10 mouse cellular contexts compared by ENCODE assay signal in genomic region chr6:149132311-149133077, GRCm38 (mm10). TPM values are rescaled to one million over a fixed set of nuclear protein-coding genes. Genes with fewer than 3 reads are reported as not detected.
DNase-seq lines count a peak whose midpoint lies in the region; ATAC-seq lines count a peak whose summit lies in the region.
"Had no signal": no experiment of that assay in that cellular context is flagged by ENCODE, and none has a peak within 500 bp of the region (broad histone marks: within the 10 kb centered on the region; RNA-seq: fewer than 3 reads in every experiment).

No protein-coding gene starts in this region.

- H3K27me3 ChIP-seq in forebrain, embryonic 15.5 days = no peaks in the 10 kb centered on the region
- H3K27me3 ChIP-seq: hindbrain, embryonic 15.5 days; stomach, embryonic 15.5 days had no signal

- H3K9me3 ChIP-seq in forebrain, embryonic 15.5 days = no peaks in the 10 kb centered on the region
- H3K9me3 ChIP-seq: hindbrain, embryonic 15.5 days; stomach, embryonic 15.5 days had no signal

- no peak overlapping the region for H3K9ac ChIP-seq in forebrain, embryonic 15.5 days (replicated peaks)
- H3K9ac ChIP-seq: hindbrain, embryonic 15.5 days; stomach, embryonic 15.5 days had no signal

- H3K36me3 ChIP-seq in forebrain, embryonic 15.5 days = no peaks in the 10 kb centered on the region
- H3K36me3 ChIP-seq: hindbrain, embryonic 15.5 days; stomach, embryonic 15.5 days had no signal

- DNase-seq in adrenal gland, postnatal 10 days = peak; percentile 49
- no peak for DNase-seq in adrenal gland, adult 18-20 months (ENCODE audit: low spot score in 2 of 2)
- peak; percentile 79 for DNase-seq in CD4-positive helper T cell, adult 2 months (ENCODE audit: low read depth, low spot score)
- DNase-seq in c-Kit-positive CD71-positive TER-119-negative erythroid progenitor cells, embryonic 14.5 days (ENCODE audit: low read depth) = peak; percentile 67
- peak; percentile 38 to 48 for DNase-seq in kidney, adult 8-10 months
- peak; percentile 56 for DNase-seq in lung, postnatal 25 days (ENCODE audit: low spot score)
- DNase-seq in skeletal muscle tissue, adult 2 months (ENCODE audit: low read depth, low spot score) = peak; percentile 35

- peak; percentile 57; the same call in 1 of the 2 replicates for ATAC-seq in forebrain, embryonic 15.5 days (replicated peaks)

- H3K27ac ChIP-seq in forebrain, embryonic 15.5 days (replicated peaks) = no peak overlapping the region
- H3K27ac ChIP-seq: hindbrain, embryonic 15.5 days; stomach, embryonic 15.5 days had no signal

- 26% methylated on average over 5 of the region's 5 CpGs for WGBS in forebrain, embryonic 15.5 days

- no peaks in the 10 kb centered on the region for H3K4me1 ChIP-seq in forebrain, embryonic 15.5 days
- H3K4me1 ChIP-seq: hindbrain, embryonic 15.5 days; stomach, embryonic 15.5 days had no signal

- H3K4me2 ChIP-seq in forebrain, embryonic 15.5 days (replicated peaks) = no peak overlapping the region
- H3K4me2 ChIP-seq: hindbrain, embryonic 15.5 days; stomach, embryonic 15.5 days had no signal

- no peak overlapping the region for H3K4me3 ChIP-seq in forebrain, embryonic 15.5 days
- H3K4me3 ChIP-seq: hindbrain, embryonic 15.5 days; stomach, embryonic 15.5 days had no signal

RNA-seq across cellular contexts. Expression of gene Gm10203, which starts 2.5 kb away (rescaled TPM):
- not detected for total RNA-seq in adrenal gland, postnatal 10 days (2021)
- not detected for total RNA-seq in adrenal gland, adult 18-20 months (2021)
- polyA plus RNA-seq in forebrain, embryonic 15.5 days (2015; fragmentation: Nextera tagmentation; extraction: Ambion mirVana) = not detected in 2 replicates
- polyA plus RNA-seq: hindbrain, embryonic 15.5 days; stomach, embryonic 15.5 days had no signal

RNA-seq across cellular contexts. Expression of gene Etfbkmt, which starts 7.2 kb away (rescaled TPM):
- total RNA-seq in adrenal gland, postnatal 10 days (2021) = 10 to 100 TPM; 23.6 to 43.5 TPM
- total RNA-seq in adrenal gland, adult 18-20 months (2021) = 10 to 100 TPM; 12.5 to 13.5 TPM
- polyA plus RNA-seq in forebrain, embryonic 15.5 days (2015; fragmentation: Nextera tagmentation; extraction: Ambion mirVana) = 6.8 and 7.5 TPM in 2 replicates

RNA-seq across cellular contexts. Expression of gene Dennd5b, which starts 31.0 kb away (rescaled TPM):
- total RNA-seq in adrenal gland, postnatal 10 days (2021) = 10 to 100 TPM; 19.0 to 19.1 TPM
- 10 to 100 TPM; 14.5 to 18.5 TPM for total RNA-seq in adrenal gland, adult 18-20 months (2021)
- 12.4 and 13.3 TPM in 2 replicates for polyA plus RNA-seq in forebrain, embryonic 15.5 days (2015; fragmentation: Nextera tagmentation; extraction: Ambion mirVana)

RNA-seq across cellular contexts. Expression of gene Amn1, which starts 56.0 kb away (rescaled TPM):
- 10 to 100 TPM; 25.0 to 26.0 TPM for total RNA-seq in adrenal gland, postnatal 10 days (2021)
- 10 to 100 TPM; 25.2 to 29.0 TPM for total RNA-seq in adrenal gland, adult 18-20 months (2021)
- polyA plus RNA-seq in forebrain, embryonic 15.5 days (2015; fragmentation: Nextera tagmentation; extraction: Ambion mirVana) = 88.7 and 107 TPM in 2 replicates

Comparison
In these comparisons a context has a peak if more than half of its experiments do, and no peak if none do; other contexts are left out.
1. DNase-seq: peak in adrenal gland, postnatal 10 days (single experiment), CD4-positive helper T cell, adult 2 months (single experiment), c-Kit-positive CD71-positive TER-119-negative erythroid progenitor cells, embryonic 14.5 days (single experiment), kidney, adult 8-10 months (2 of 2), lung, postnatal 25 days (single experiment) and skeletal muscle tissue, adult 2 months (single experiment); none in adrenal gland, adult 18-20 months (0 of 2).